Mouse (Mus musculus) induced T-regulatory cell, adult 2 months (primary cell): ENCODE measurements around the gene Smpd2.
A peak's percentile ranks its signal among the peaks of the same experiment; 100 is the strongest.

ENCODE experiments used
- DNase-seq: peaks from one replicate; pipeline ENCODE4 v3.0.0-alpha.2; 2012; ENCODE audit warnings: low read depth

The Smpd2 gene

GRCm38 (mm10) chr10:41489708-41490517 lies at the start of gene Smpd2, which contains the start of gene Ppil6:
Gene Smpd2, minus strand, starts transcription at chr10:41490369.
Gene Ppil6, plus strand, starts transcription at chr10:41490439.
- peak; percentile 96 for DNase-seq

- DNase-seq, result no peak
These were observed 48.8 kb upstream of the Smpd2 start for GRCm38 (mm10) chr10:41538986-41539385.

- no peak for DNase-seq
These were observed 47.8 kb upstream of the Smpd2 start for GRCm38 (mm10) chr10:41537983-41538330.

- DNase-seq, result no peak
These were observed 47.2 kb upstream of the Smpd2 start for GRCm38 (mm10) chr10:41537226-41537982.

GRCm38 (mm10) chr10:41536714-41537113 lies 46.5 kb upstream of the Smpd2 start:
- no peak for DNase-seq

GRCm38 (mm10) chr10:41535991-41536390 lies 45.8 kb upstream of the Smpd2 start:
- DNase-seq, result no peak

GRCm38 (mm10) chr10:41529972-41530371 lies 39.8 kb upstream of the Smpd2 start:
- peak; percentile 70 for DNase-seq

GRCm38 (mm10) chr10:41525696-41526095 lies 35.5 kb upstream of the Smpd2 start:
- DNase-seq, result no peak

- no peak for DNase-seq
These were observed 33.2 kb upstream of the Smpd2 start for GRCm38 (mm10) chr10:41523386-41523785.

- DNase-seq, result no peak
These were observed 30.2 kb upstream of the Smpd2 start for GRCm38 (mm10) chr10:41520410-41520673.

GRCm38 (mm10) chr10:41519640-41520409 lies 29.7 kb upstream of the Smpd2 start:
- peak; percentile 83 for DNase-seq

- DNase-seq, result peak; percentile 97
These were observed 28.9 kb upstream of the Smpd2 start, which contains the start of gene Cd164 for GRCm38 (mm10) chr10:41518981-41519618. Gene Cd164, plus strand, starts transcription at chr10:41519414.

- DNase-seq, result peak; percentile 93
These were observed 28.4 kb upstream of the Smpd2 start for GRCm38 (mm10) chr10:41518508-41518980.

- DNase-seq, result no peak
These were observed 24.8 kb upstream of the Smpd2 start for GRCm38 (mm10) chr10:41514921-41515320.

- DNase-seq, result no peak
These were observed 24.1 kb upstream of the Smpd2 start for GRCm38 (mm10) chr10:41514301-41514700.

- DNase-seq, result peak; percentile 65
These were observed 19.0 kb upstream of the Smpd2 start for GRCm38 (mm10) chr10:41509160-41509559.

- DNase-seq, result peak; percentile 83
These were observed 15.3 kb upstream of the Smpd2 start for GRCm38 (mm10) chr10:41505446-41505845.

- DNase-seq, result peak; percentile 31
These were observed 14.8 kb upstream of the Smpd2 start for GRCm38 (mm10) chr10:41504996-41505395.

GRCm38 (mm10) chr10:41500941-41501340 lies 10.8 kb upstream of the Smpd2 start:
- DNase-seq, result no peak

- DNase-seq, result peak; percentile 59
These were observed 942 bp upstream of the Smpd2 start for GRCm38 (mm10) chr10:41491111-41491510.

- no peak for DNase-seq
These were observed 327 bp upstream of the Smpd2 start for GRCm38 (mm10) chr10:41490518-41490873.

GRCm38 (mm10) chr10:41489294-41489693 lies 875 bp downstream of the Smpd2 start:
- peak; percentile 59 for DNase-seq
